17 mouse cellular contexts compared by ENCODE assay signal in genomic region chr8:88637092-88638000, GRCm38 (mm10). TPM values are rescaled to one million over a fixed set of nuclear protein-coding genes. Genes with fewer than 3 reads are reported as not detected.
DNase-seq lines count a peak whose midpoint lies in the region; ATAC-seq and TF ChIP-seq lines count a peak whose summit lies in the region.
"Had no signal": no experiment of that assay in that cellular context is flagged by ENCODE, and none has a peak within 500 bp of the region (broad histone marks: within the 10 kb centered on the region; RNA-seq: fewer than 3 reads in every experiment).

No protein-coding gene starts in this region.

- peak; percentile 57 for DNase-seq in midbrain, embryonic 11.5 days (ENCODE audit: low spot score, missing footprints)
- DNase-seq in midbrain, embryonic 14.5 days: no peak
- no peak for DNase-seq in retina, embryonic 14.5 days (ENCODE audit: low spot score)
- DNase-seq in urinary bladder, postnatal 25 days (ENCODE audit: low spot score): no peak
- DNase-seq in gastrocnemius, adult 18-20 months (ENCODE audit: low spot score): no peak
- DNase-seq: embryo, embryonic 11 days; gastrocnemius, adult 2 months; heart, postnatal 10 days; kidney, adult 8-10 months; left cerebral cortex, postnatal 4 days had no signal

- 79% methylated on average over 9 of the region's 9 CpGs for WGBS in midbrain, embryonic 11.5 days
- 69% methylated on average over 9 of the region's 9 CpGs for WGBS in midbrain, embryonic 14.5 days
- 77% methylated on average over 9 of the region's 9 CpGs for WGBS in small intestine, adult 2 months

- TF ChIP-seq POLR2A in small intestine, adult 2 months (IDR thresholded peaks at IDR 0.05; ENCODE audit: low read depth, low read length): no peak

- H3K9me3 ChIP-seq in midbrain, embryonic 11.5 days (ENCODE audit: control insufficient read depth, low read length): no peaks in the 10 kb centered on the region
- no peaks in the 10 kb centered on the region for H3K9me3 ChIP-seq in midbrain, embryonic 14.5 days (ENCODE audit: control insufficient read depth, low read length)
- H3K9me3 ChIP-seq: hindbrain, embryonic 15.5 days; liver, embryonic 12.5 days had no signal

- no peaks in the 10 kb centered on the region for H3K4me1 ChIP-seq in midbrain, embryonic 11.5 days (ENCODE audit: control insufficient read depth, insufficient read depth, low read length)
- no peaks in the 10 kb centered on the region for H3K4me1 ChIP-seq in midbrain, embryonic 14.5 days (ENCODE audit: control insufficient read depth, insufficient read depth, low read length)
- peaks cover 10% of the 10 kb centered on the region; the same call in 1 of the 2 replicates for H3K4me1 ChIP-seq in small intestine, adult 2 months (ENCODE audit: control insufficient read depth, insufficient read depth, insufficient read length, low read length)
- H3K4me1 ChIP-seq: hindbrain, embryonic 15.5 days had no signal

- H3K9ac ChIP-seq in midbrain, embryonic 11.5 days (ENCODE audit: low read length): no peak overlapping the region
- H3K9ac ChIP-seq in midbrain, embryonic 14.5 days (replicated peaks; ENCODE audit: low read length): no peak overlapping the region
- H3K9ac ChIP-seq: hindbrain, embryonic 15.5 days; liver, embryonic 12.5 days had no signal

- no peaks in the 10 kb centered on the region for H3K36me3 ChIP-seq in midbrain, embryonic 11.5 days (ENCODE audit: control insufficient read depth, insufficient read depth, low read length)
- no peaks in the 10 kb centered on the region for H3K36me3 ChIP-seq in midbrain, embryonic 14.5 days (ENCODE audit: control insufficient read depth, insufficient read depth, low read length)
- H3K36me3 ChIP-seq in small intestine, adult 2 months (ENCODE audit: control insufficient read depth, insufficient read depth, low read length): no peaks in the 10 kb centered on the region; the same call in 1 of the 2 replicates
- H3K36me3 ChIP-seq: hindbrain, embryonic 15.5 days; liver, embryonic 12.5 days had no signal

- no peak overlapping the region for H3K27ac ChIP-seq in midbrain, embryonic 11.5 days (ENCODE audit: low read depth, low read length)
- H3K27ac ChIP-seq in midbrain, embryonic 14.5 days (replicated peaks; ENCODE audit: low read depth, low read length): no peak overlapping the region
- peak overlapping the region; percentile 44 for H3K27ac ChIP-seq in small intestine, adult 2 months (ENCODE audit: insufficient read depth, low read depth, low read length)
- H3K27ac ChIP-seq: gastrocnemius, adult 2 months; hindbrain, embryonic 15.5 days; liver, embryonic 12.5 days had no signal

- ATAC-seq in midbrain, embryonic 11.5 days (ENCODE audit: low FRiP score): no peak
- ATAC-seq in midbrain, embryonic 14.5 days (ENCODE audit: low FRiP score, low TSS enrichment): no peak
- peak; percentile 55 for ATAC-seq in granulocyte monocyte progenitor cell, adult 5-6 weeks (replicated peaks; ENCODE audit: poor library complexity, severe bottlenecking)
- ATAC-seq: forebrain, embryonic 16.5 days; liver, embryonic 12.5 days; Patski had no signal

- no peaks in the 10 kb centered on the region for H3K27me3 ChIP-seq in midbrain, embryonic 11.5 days (ENCODE audit: control insufficient read depth, insufficient read depth, low read length)
- H3K27me3 ChIP-seq in midbrain, embryonic 14.5 days (ENCODE audit: control insufficient read depth, insufficient read depth, low read length): no peaks in the 10 kb centered on the region
- H3K27me3 ChIP-seq in small intestine, adult 2 months (ENCODE audit: control insufficient read depth, insufficient read depth, low read length): no peaks in the 10 kb centered on the region
- H3K27me3 ChIP-seq: hindbrain, embryonic 15.5 days; liver, embryonic 12.5 days had no signal

- no peak for TF ChIP-seq CTCF in small intestine, adult 2 months (IDR thresholded peaks at IDR 0.05; ENCODE audit: extremely low read depth, insufficient read length, insufficient replicate concordance, low read depth, low read length)

- no peak overlapping the region for H3K4me2 ChIP-seq in midbrain, embryonic 11.5 days
- H3K4me2 ChIP-seq in midbrain, embryonic 14.5 days (ENCODE audit: low read length): no peak overlapping the region
- H3K4me2 ChIP-seq: hindbrain, embryonic 15.5 days; liver, embryonic 12.5 days had no signal

- no peak overlapping the region for H3K4me3 ChIP-seq in midbrain, embryonic 11.5 days (ENCODE audit: low read depth, low read length)
- no peak overlapping the region for H3K4me3 ChIP-seq in midbrain, embryonic 14.5 days (replicated peaks; ENCODE audit: low read depth, low read length)
- H3K4me3 ChIP-seq in small intestine, adult 2 months (ENCODE audit: low read depth, low read length): no peak overlapping the region
- H3K4me3 ChIP-seq: erythroblast, embryonic 14.5 days; gastrocnemius, adult 2 months; hindbrain, embryonic 15.5 days; liver, embryonic 12.5 days had no signal

RNA-seq across cellular contexts. Expression of gene Snx20, which starts 1.4 kb away (rescaled TPM):
- polyA plus RNA-seq in midbrain, embryonic 11.5 days (2014; fragmentation: Nextera tagmentation; extraction: Ambion mirVana): 0.74 and 1.4 TPM in 2 replicates
- polyA plus RNA-seq in midbrain, embryonic 14.5 days (2014; fragmentation: Nextera tagmentation; extraction: Ambion mirVana): 0.82 and 1.1 TPM in 2 replicates
- 17.6 and 25.0 TPM in 2 replicates for total RNA-seq in granulocyte monocyte progenitor cell, adult 5-6 weeks (2014; fragmentation: Nextera tagmentation)
- total RNA-seq in granulocyte monocyte progenitor cell, adult 5-6 weeks (2017): 9.9 and 10.9 TPM in 2 replicates
- 67.6 and 210 TPM in 2 replicates for polyA plus RNA-seq in small intestine, adult 2 months (2012; rRNA removed)
- total RNA-seq in gastrocnemius, adult 18-20 months (2021): under 1 TPM; 0.18 to 0.38 TPM

RNA-seq across cellular contexts. Expression of gene Nod2, which starts 9.8 kb away (rescaled TPM):
- polyA plus RNA-seq in midbrain, embryonic 11.5 days (2014; fragmentation: Nextera tagmentation; extraction: Ambion mirVana): 0.04 and 0.14 TPM in 2 replicates
- 0.07 TPM in 2 replicates for polyA plus RNA-seq in midbrain, embryonic 14.5 days (2014; fragmentation: Nextera tagmentation; extraction: Ambion mirVana)
- 0.26 TPM in 1 of 2 replicates, not detected in the other for total RNA-seq in granulocyte monocyte progenitor cell, adult 5-6 weeks (2014; fragmentation: Nextera tagmentation)
- 0.47 and 1.1 TPM in 2 replicates for total RNA-seq in granulocyte monocyte progenitor cell, adult 5-6 weeks (2017)
- polyA plus RNA-seq in small intestine, adult 2 months (2012; rRNA removed): 1.7 and 2.2 TPM in 2 replicates
- total RNA-seq in gastrocnemius, adult 18-20 months (2021): under 1 TPM; 0.27 to 0.66 TPM
- polyA plus RNA-seq: erythroblast, embryonic 14.5 days; hindbrain, embryonic 15.5 days; Patski had no signal

RNA-seq across cellular contexts. Expression of gene Cyld, which starts 59.5 kb away (rescaled TPM):
- polyA plus RNA-seq in midbrain, embryonic 11.5 days (2014; fragmentation: Nextera tagmentation; extraction: Ambion mirVana): 13.5 and 14.4 TPM in 2 replicates
- polyA plus RNA-seq in midbrain, embryonic 14.5 days (2014; fragmentation: Nextera tagmentation; extraction: Ambion mirVana): 19.0 and 21.1 TPM in 2 replicates
- total RNA-seq in granulocyte monocyte progenitor cell, adult 5-6 weeks (2014; fragmentation: Nextera tagmentation): 26.9 and 30.2 TPM in 2 replicates
- 31.1 and 35.8 TPM in 2 replicates for total RNA-seq in granulocyte monocyte progenitor cell, adult 5-6 weeks (2017)
- 2.2 and 4.7 TPM in 2 replicates for polyA plus RNA-seq in small intestine, adult 2 months (2012; rRNA removed)
- 10 to 100 TPM; 20.9 to 22.8 TPM for total RNA-seq in gastrocnemius, adult 18-20 months (2021)

Comparison
In these comparisons a context has a peak if more than half of its experiments do, and no peak if none do; other contexts are left out.
1. RNA of gene Snx20, which starts 1.4 kb away (polyA plus RNA-seq): 67.6 to 210 TPM in small intestine, adult 2 months; 0.82 to 1.1 TPM in midbrain, embryonic 14.5 days and 0.74 to 1.4 TPM in midbrain, embryonic 11.5 days; every median in the first group is over 10 times any median in the second.